Mouse (Mus musculus) layer of hippocampus, adult 8-10 months (tissue): ENCODE data around the gene Dock10. TPM values are rescaled to one million over a fixed set of nuclear protein-coding genes. Genes with fewer than 3 reads are reported as not detected.

Source experiments
- DNase-seq, 2 experiments: peaks; one replicate each; pipeline ENCODE4 v3.0.0; 2022; ENCODE audit warnings: low spot score in 2 of 2
- total RNA-seq, 4 experiments: library from RNA; stranded (reverse); gene quantifications; 2 replicates each; pipeline ENCODE4 v1.2.4; 2022

The Dock10 gene
- total RNA-seq, 4 experiments from 2014 or later: 76.7 to 93.2 (median 85.1) TPM

DNA sequence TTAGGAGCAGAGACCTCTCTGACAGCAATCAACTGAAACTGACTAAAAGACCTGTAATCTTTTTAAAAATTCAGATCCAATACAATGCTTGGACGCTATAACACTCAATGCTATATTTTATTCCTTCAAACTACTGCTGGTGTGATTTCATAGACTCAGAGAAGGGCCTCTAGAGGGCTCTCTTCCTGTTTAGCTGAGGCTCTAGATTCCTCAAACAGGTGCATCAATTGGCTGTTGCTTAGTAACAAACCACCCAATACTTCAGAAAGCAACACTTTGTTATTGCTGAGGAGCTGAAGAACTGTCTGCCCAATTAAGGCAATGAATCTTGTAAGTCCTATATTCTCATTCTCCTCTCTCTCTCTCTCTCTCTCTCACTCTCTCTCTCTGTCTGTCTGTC, 30.1 kb downstream of the Dock10 start:
- no peak for DNase-seq

GRCm38 (mm10) chr1:80727403-80727802, 30.9 kb downstream of the Dock10 start:
- no peak for DNase-seq

DNA sequence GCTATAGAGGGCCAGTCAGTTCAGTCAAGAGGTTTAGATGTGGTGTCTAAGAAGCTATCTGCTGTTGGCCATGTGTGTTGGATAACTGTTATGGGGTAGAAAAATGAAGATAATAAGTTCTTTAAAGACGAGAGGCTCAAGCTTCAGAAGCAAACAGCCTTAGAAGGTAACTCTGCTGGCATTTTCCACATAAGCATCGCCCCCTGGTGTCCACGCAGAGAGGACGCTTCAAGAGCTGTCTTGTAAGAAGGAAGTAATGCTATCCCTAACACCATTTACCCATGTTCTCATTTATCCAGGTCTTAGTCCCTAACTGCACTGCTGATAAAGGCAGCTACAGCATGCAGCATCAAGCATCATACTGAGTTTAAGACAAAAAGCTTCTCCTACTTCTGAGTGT, 35.7 kb downstream of the Dock10 start:
- peak in 1 of 2 experiments; percentile 37 for DNase-seq

GRCm38 (mm10) chr1:80722001-80722400, 36.3 kb downstream of the Dock10 start:
- DNase-seq: no peak

DNA sequence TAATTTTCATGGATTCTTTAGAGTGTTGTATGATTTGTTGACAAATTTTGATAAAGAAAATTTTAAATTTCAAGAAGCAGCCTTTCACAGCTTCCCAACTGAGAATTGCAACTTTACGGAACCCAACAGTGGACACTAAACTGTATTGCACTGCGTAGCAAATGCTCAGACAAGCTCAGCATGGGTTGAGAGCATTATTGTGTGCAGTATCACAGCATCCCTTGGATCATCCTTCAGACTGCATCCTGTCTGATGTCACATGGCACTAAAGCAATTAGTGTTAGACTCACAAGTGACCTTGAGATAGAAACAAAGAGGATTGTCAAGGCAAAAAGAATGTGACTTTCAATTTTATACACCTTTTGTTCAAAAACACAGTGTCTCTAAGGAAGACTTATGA, 37.1 kb downstream of the Dock10 start:
- no peak for DNase-seq

DNA sequence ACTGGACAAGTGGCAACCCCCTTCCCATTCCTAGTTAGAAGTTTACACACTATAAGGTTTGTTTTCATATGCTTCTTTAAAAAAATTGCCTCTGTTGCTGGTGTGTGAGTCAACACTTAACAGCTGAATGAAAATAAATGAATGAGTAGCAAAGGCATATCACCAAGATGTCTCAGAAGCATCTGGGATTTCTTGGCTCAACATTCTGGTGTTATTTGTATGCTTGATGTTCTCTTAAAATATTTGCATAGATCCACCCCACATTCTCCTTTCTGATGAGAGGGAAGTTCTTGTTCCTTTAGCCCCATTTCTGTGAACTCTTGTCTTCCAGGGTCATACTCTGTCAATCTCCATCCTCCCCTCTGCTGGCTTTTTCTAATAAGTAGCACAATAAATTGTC, 38.2 kb downstream of the Dock10 start:
- DNase-seq: no peak

DNA sequence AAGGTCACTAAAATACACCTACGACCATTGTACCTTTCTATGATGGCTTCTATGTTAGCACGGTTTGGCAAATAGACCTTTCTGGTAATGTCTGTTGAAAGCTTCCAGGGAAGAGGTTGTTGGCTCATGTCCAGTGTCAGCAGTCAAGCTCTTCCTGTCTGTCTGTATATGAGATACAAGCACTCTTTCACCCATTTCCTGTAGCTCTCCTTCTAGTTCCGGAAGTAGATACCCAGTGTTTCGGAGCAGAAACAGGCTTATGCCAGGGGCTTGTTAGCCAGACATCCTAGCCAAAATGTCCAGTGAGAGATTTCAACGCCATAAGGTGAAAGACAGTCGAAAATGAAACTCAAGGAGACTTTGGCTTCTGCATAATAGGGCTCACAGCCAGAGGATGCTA, 38.9 kb downstream of the Dock10 start:
- DNase-seq: no peak

DNA sequence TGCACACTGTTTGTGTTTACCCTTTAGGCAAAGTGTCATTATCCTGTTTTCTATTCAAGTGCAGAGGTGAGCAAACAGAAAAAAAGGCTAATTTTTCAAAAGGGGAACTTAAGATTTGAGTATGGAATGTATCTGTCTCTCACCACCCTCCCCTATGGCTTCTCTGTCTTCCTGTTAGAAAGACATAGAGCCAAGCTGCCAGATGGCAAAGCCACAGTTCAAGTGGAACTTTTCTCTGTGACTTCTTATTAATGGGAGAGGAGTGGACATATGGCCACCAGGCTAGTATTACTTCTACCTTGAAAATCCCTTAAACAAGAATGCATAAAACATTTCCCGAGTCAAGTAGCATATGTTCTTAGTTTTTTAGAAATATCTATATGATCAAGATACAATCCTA, 39.7 kb downstream of the Dock10 start:
- no peak for DNase-seq

GRCm38 (mm10) chr1:80715917-80716316, 42.4 kb downstream of the Dock10 start:
- no peak for DNase-seq

- no peak for DNase-seq
Observed at GRCm38 (mm10) chr1:80713920-80714319, 44.4 kb downstream of the Dock10 start.

GRCm38 (mm10) chr1:80710607-80711261, 47.6 kb downstream of the Dock10 start:
- no peak for DNase-seq

DNA sequence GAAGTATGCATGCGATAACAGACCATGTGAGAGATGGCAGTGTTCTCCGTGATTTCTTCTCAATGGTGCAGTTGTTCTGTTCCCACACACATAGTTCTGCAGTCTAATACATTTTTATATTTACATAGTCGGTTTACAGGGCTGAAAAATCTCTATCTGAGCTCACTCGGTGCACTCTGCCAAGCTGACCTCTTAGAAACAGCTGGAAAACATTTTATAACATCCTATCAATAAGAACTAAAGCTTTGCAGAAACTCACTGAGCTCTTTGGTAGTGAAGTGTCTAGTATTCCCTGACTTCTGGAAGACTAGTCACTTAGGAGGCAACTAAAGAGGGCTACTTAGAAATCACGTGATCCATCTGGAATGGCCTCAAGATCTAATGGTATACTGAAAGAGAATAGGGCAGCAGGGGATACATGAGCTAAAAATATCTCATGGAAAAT, 48.2 kb downstream of the Dock10 start:
- DNase-seq: no peak

- peak; percentile 29 to 37 for DNase-seq
Observed at GRCm38 (mm10) chr1:80709299-80709698, 49.0 kb downstream of the Dock10 start.

- no peak for DNase-seq
Observed at GRCm38 (mm10) chr1:80703279-80703678, 55.0 kb downstream of the Dock10 start.

DNA sequence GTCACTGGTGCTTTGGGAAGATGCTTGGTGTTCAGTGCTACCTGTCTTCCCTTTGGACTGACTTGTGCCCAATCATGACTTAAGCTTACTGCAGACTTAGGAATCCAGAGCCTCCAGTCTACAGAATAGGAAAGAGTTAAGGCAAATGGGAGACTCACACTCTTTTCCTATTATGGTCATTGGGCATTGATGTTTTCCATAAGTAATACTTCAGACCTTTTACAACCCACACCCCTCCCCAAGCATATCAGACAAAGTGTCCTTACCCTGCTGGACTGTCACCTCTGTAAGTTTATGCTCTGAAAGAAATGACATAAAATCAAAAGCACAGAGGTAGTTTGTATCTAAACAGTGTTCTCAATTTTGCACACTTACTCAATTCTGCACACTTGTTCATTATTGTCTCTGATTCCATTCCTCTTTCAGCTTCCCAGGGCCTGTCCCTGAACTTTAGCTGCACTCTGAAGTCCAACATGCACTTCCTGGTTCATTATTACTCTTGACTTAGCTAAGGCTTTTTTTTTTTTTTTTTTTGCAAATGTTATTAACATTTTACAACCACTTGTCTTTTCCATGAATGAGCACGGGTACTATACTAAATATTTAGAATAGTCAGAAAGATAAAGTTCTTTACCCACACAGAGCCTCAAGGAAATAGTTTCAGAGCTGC, 82.2 kb downstream of the Dock10 start:
- DNase-seq: no peak

DNA sequence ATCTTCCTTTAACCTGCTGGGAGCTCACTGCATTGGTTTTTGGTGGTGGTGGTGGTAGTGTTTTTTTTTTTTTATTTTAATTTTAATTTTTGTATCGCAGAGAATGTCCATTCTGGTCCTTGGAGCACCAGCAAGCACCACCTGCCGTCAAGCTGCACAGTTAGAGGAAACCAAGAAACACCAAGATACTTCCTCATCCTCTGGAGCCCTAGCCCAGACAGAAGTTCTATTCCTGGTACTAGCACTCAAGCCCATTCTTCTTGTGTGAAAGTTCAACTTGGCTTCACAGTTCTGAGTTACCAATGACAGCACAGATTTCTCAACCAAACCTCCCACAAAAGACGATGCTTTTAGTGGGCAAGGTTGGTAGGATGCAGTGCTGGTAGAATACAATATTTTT, 86.6 kb downstream of the Dock10 start:
- DNase-seq: no peak

DNA sequence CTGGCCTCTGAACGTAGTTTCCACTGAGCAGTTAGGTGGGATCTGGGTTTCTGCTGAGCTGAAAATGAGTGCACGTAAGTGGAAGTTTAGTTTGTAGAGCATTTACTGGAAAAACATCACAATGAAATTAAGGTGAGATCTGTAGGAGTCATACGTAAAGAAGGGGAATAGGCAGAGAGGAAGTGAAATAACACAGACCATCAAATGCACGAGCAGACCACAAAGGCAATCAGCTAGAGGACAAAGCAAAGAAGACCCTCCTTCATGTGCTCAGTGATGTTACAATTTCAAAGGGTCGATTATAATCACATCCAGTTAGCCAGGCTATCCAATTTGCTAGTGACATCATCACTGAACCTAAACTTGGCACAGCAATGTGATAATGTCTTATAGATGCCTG, 87.3 kb downstream of the Dock10 start:
- no peak for DNase-seq

DNA sequence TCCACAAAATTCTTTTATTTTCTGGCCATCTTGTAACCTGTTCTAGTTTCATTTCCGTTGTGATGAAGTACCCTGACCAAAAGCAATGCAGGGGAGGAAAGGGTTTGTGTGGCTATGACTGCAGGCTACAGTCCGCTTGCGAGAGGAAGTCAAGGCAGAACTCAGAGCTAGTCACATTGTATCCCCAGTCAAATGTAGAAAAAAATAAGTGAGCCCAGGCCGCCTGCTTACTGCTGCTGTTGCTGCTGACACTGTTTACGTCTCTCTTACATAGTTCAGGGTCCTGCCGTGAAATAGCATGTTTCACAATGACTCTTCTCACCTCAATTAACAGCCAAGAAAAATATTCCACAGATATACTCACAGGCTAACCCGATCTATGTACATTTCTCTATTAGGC, 87.9 kb downstream of the Dock10 start:
- no peak for DNase-seq

GRCm38 (mm10) chr1:80665761-80666160, 92.6 kb downstream of the Dock10 start:
- DNase-seq: no peak

- DNase-seq: no peak
Observed at GRCm38 (mm10) chr1:80665161-80665560, 93.2 kb downstream of the Dock10 start.

GRCm38 (mm10) chr1:80661506-80662402, 96.6 kb downstream of the Dock10 start:
- no peak for DNase-seq
